Mouse (Mus musculus) stomach, embryonic 15.5 days (tissue): Measurements from ENCODE around the gene Tex44. TPM values are rescaled to one million over a fixed set of nuclear protein-coding genes. Genes with fewer than 3 reads are reported as not detected.

Source experiments
- ATAC-seq: fragments of 200-750 bp; cut with Nextera tagmentation; 2 replicates; pipeline ENCODE4 v1.8.0; 2017; ENCODE audit warnings: low read depth, moderate number of reproducible peaks, moderate TSS enrichment; ENCODE audit not compliant: insufficient read depth, low FRiP score
- H3K27ac ChIP-seq: fragments of 300-500 bp; sonication (generic); 2 replicates; pipeline ENCODE4 v1.5.1; 2015; ENCODE audit warnings: mild to moderate bottlenecking, inconsistent platforms
- H3K27me3 ChIP-seq: fragments of 300-500 bp; sonication (generic); replicated peaks from 2 replicates; pipeline ENCODE4 v1.6.1; 2015; ENCODE audit warnings: inconsistent platforms
- H3K36me3 ChIP-seq: fragments of 300-500 bp; sonication (generic); 2 replicates; pipeline ENCODE4 v1.6.1; 2015; ENCODE audit warnings: inconsistent platforms
- H3K4me1 ChIP-seq: fragments of 300-500 bp; sonication (generic); 2 replicates; pipeline ENCODE4 v1.6.1; 2015; ENCODE audit warnings: inconsistent platforms
- H3K4me2 ChIP-seq: fragments of 300-500 bp; sonication (generic); 2 replicates; pipeline ENCODE4 v1.6.1; 2015; ENCODE audit warnings: mild to moderate bottlenecking, inconsistent platforms
- H3K4me3 ChIP-seq: fragments of 300-500 bp; sonication (generic); replicated peaks from 2 replicates; pipeline ENCODE4 v1.5.1; 2015; ENCODE audit warnings: inconsistent platforms
- H3K9ac ChIP-seq: fragments of 300-500 bp; sonication (generic); 2 replicates; pipeline ENCODE4 v1.6.1; 2015; ENCODE audit warnings: inconsistent platforms
- H3K9me3 ChIP-seq: fragments of 300-500 bp; sonication (generic); 2 replicates; pipeline ENCODE4 v1.6.1; 2016; ENCODE audit warnings: inconsistent platforms
- WGBS: fragments of 180-500 bp; shearing (Covaris S2); methylation state at CpG from one replicate; pipeline ENCODE4 v1.1.7; 2015; 5-methylcytosine and 5-hydroxymethylcytosine counted together
- polyA plus RNA-seq: library from polyadenylated mRNA; unstranded; fragments of >200 nt; fragmentation: Nextera tagmentation; extraction: Ambion mirVana; gene quantifications from 2 replicates; pipeline ENCODE4 v1.2.1, GENCODE M21; 2015

Gene Tex44
- polyA plus RNA-seq, 1 experiment from 2014 or later: not detected

GRCm38 (mm10) chr1:86424336-86424735 is 1.8 kb upstream of the Tex44 start:
- H3K27ac ChIP-seq: no peak overlapping the region
- H3K9me3 ChIP-seq: no peaks in the 10 kb centered on the region
- no peak for ATAC-seq
- no peaks in the 10 kb centered on the region for H3K36me3 ChIP-seq
- H3K4me2 ChIP-seq: no peak overlapping the region
- H3K27me3 ChIP-seq: no peaks in the 10 kb centered on the region
- 71% methylated on average over 1 of the region's 1 CpGs for WGBS
- H3K4me3 ChIP-seq: no peak overlapping the region
- H3K4me1 ChIP-seq: no peaks in the 10 kb centered on the region
- H3K9ac ChIP-seq: no peak overlapping the region

- WGBS: 39% methylated on average over 11 of the region's 11 CpGs
- H3K4me3 ChIP-seq: no peak overlapping the region
- no peak overlapping the region for H3K9ac ChIP-seq
- no peak overlapping the region for H3K27ac ChIP-seq
- no peaks in the 10 kb centered on the region for H3K27me3 ChIP-seq
- no peak overlapping the region for H3K4me2 ChIP-seq
- no peaks in the 10 kb centered on the region for H3K4me1 ChIP-seq
- no peaks in the 10 kb centered on the region for H3K9me3 ChIP-seq
- no peak for ATAC-seq
- no peaks in the 10 kb centered on the region for H3K36me3 ChIP-seq
Observed at GRCm38 (mm10) chr1:86424835-86425547, 1.1 kb upstream of the Tex44 start.

- no peak overlapping the region for H3K4me2 ChIP-seq
- no peak for ATAC-seq
- 41% methylated on average over 2 of the region's 2 CpGs for WGBS
- no peaks in the 10 kb centered on the region for H3K27me3 ChIP-seq
- H3K27ac ChIP-seq: no peak overlapping the region
- no peaks in the 10 kb centered on the region for H3K36me3 ChIP-seq
- no peaks in the 10 kb centered on the region for H3K9me3 ChIP-seq
- peaks cover 16% of the 10 kb centered on the region for H3K4me1 ChIP-seq
- no peak overlapping the region for H3K4me3 ChIP-seq
- H3K9ac ChIP-seq: no peak overlapping the region
Observed at GRCm38 (mm10) chr1:86430056-86430455, 3.9 kb downstream of the Tex44 start.

GRCm38 (mm10) chr1:86432778-86433177 is 6.6 kb downstream of the Tex44 start:
- peaks cover 40% of the 10 kb centered on the region for H3K4me1 ChIP-seq
- no peak overlapping the region for H3K9ac ChIP-seq
- ATAC-seq: no peak
- no peak overlapping the region for H3K4me3 ChIP-seq
- H3K27ac ChIP-seq: peak overlapping the region; percentile 98; the same call in 1 of the 2 replicates
- H3K36me3 ChIP-seq: no peaks in the 10 kb centered on the region
- no peaks in the 10 kb centered on the region for H3K9me3 ChIP-seq
- 55% methylated on average over 4 of the region's 4 CpGs for WGBS
- H3K27me3 ChIP-seq: no peaks in the 10 kb centered on the region
- no peak overlapping the region for H3K4me2 ChIP-seq

GRCm38 (mm10) chr1:86433359-86433758 is 7.2 kb downstream of the Tex44 start:
- H3K4me1 ChIP-seq: peaks cover 45% of the 10 kb centered on the region
- H3K4me2 ChIP-seq: no peak overlapping the region
- H3K27ac ChIP-seq: peak overlapping the region; percentile 98
- no peaks in the 10 kb centered on the region for H3K27me3 ChIP-seq
- H3K36me3 ChIP-seq: no peaks in the 10 kb centered on the region
- H3K4me3 ChIP-seq: no peak overlapping the region
- no peak for ATAC-seq
- H3K9ac ChIP-seq: no peak overlapping the region
- 75% methylated on average over 7 of the region's 7 CpGs for WGBS
- H3K9me3 ChIP-seq: no peaks in the 10 kb centered on the region

GRCm38 (mm10) chr1:86434001-86434400 is 7.9 kb downstream of the Tex44 start:
- Histone ChIP-seq H3K4me3 (peak overlapping the region; percentile 51), H3K36me3 (no peaks in the 10 kb centered on the region), H3K9me3 (no peaks in the 10 kb centered on the region), H3K27ac (peak overlapping the region; percentile 98), H3K27me3 (no peaks in the 10 kb centered on the region), H3K4me1 (peaks cover 50% of the 10 kb centered on the region), H3K4me2 (peak overlapping the region; percentile 86), H3K9ac (no peak overlapping the region)
- 0% methylated on average over 8 of the region's 12 CpGs for WGBS
- peak; percentile 56 for ATAC-seq

- no peaks in the 10 kb centered on the region for H3K9me3 ChIP-seq
- peak overlapping the region; percentile 51 for H3K4me3 ChIP-seq
- H3K27me3 ChIP-seq: no peaks in the 10 kb centered on the region
- peaks cover 50% of the 10 kb centered on the region for H3K4me1 ChIP-seq
- H3K9ac ChIP-seq: peak overlapping the region; percentile 51
- no peaks in the 10 kb centered on the region for H3K36me3 ChIP-seq
- whole genome bisulfite sequencing: 3% methylated on average over 46 of the region's 46 CpGs
- peak overlapping the region; percentile 86 for H3K4me2 ChIP-seq
- ATAC-seq: peak; percentile 89
- peak overlapping the region; percentile 98 for H3K27ac ChIP-seq
Observed at GRCm38 (mm10) chr1:86434439-86435201, 8.5 kb downstream of the Tex44 start.

GRCm38 (mm10) chr1:86435302-86435821 is 9.2 kb downstream of the Tex44 start:
- 17% methylated on average over 13 of the region's 13 CpGs for whole genome bisulfite sequencing
- Histone ChIP-seq H3K36me3 (no peaks in the 10 kb centered on the region), H3K4me2 (peak overlapping the region; percentile 86; the same call in 1 of the 2 replicates), H3K9me3 (no peaks in the 10 kb centered on the region), H3K4me3 (no peak overlapping the region), H3K9ac (no peak overlapping the region), H3K4me1 (peaks cover 55% of the 10 kb centered on the region), H3K27ac (peak overlapping the region; percentile 98), H3K27me3 (no peaks in the 10 kb centered on the region)
- peak; percentile 38; the same call in 1 of the 2 replicates for ATAC-seq

GRCm38 (mm10) chr1:86437219-86438013 is 11.3 kb downstream of the Tex44 start:
- Histone ChIP-seq H3K4me3 (no peak overlapping the region), H3K9me3 (no peaks in the 10 kb centered on the region), H3K36me3 (no peaks in the 10 kb centered on the region), H3K27me3 (no peaks in the 10 kb centered on the region), H3K27ac (peak overlapping the region; percentile 27), H3K9ac (no peak overlapping the region), H3K4me1 (peaks cover 59% of the 10 kb centered on the region), H3K4me2 (no peak overlapping the region)
- 41% methylated on average over 9 of the region's 9 CpGs for WGBS
- no peak for ATAC-seq

GRCm38 (mm10) chr1:86438014-86438319 is 11.8 kb downstream of the Tex44 start:
- 26% methylated on average over 6 of the region's 6 CpGs for WGBS
- H3K4me2 ChIP-seq: no peak overlapping the region
- no peak overlapping the region for H3K4me3 ChIP-seq
- no peak for ATAC-seq
- H3K36me3 ChIP-seq: no peaks in the 10 kb centered on the region
- H3K4me1 ChIP-seq: peaks cover 59% of the 10 kb centered on the region
- peak overlapping the region; percentile 27 for H3K27ac ChIP-seq
- H3K9me3 ChIP-seq: no peaks in the 10 kb centered on the region
- H3K9ac ChIP-seq: no peak overlapping the region
- H3K27me3 ChIP-seq: no peaks in the 10 kb centered on the region

- peaks cover 58% of the 10 kb centered on the region for H3K4me1 ChIP-seq
- 86% methylated on average over 2 of the region's 2 CpGs for WGBS
- H3K9ac ChIP-seq: no peak overlapping the region
- H3K9me3 ChIP-seq: no peaks in the 10 kb centered on the region
- no peaks in the 10 kb centered on the region for H3K27me3 ChIP-seq
- no peak overlapping the region for H3K27ac ChIP-seq
- H3K4me2 ChIP-seq: no peak overlapping the region
- H3K4me3 ChIP-seq: no peak overlapping the region
- no peak for ATAC-seq
- no peaks in the 10 kb centered on the region for H3K36me3 ChIP-seq
Observed at GRCm38 (mm10) chr1:86438501-86438900, 12.4 kb downstream of the Tex44 start.
